Mouse (Mus musculus): Measurements from ENCODE around the gene Sgms2.

DNA sequence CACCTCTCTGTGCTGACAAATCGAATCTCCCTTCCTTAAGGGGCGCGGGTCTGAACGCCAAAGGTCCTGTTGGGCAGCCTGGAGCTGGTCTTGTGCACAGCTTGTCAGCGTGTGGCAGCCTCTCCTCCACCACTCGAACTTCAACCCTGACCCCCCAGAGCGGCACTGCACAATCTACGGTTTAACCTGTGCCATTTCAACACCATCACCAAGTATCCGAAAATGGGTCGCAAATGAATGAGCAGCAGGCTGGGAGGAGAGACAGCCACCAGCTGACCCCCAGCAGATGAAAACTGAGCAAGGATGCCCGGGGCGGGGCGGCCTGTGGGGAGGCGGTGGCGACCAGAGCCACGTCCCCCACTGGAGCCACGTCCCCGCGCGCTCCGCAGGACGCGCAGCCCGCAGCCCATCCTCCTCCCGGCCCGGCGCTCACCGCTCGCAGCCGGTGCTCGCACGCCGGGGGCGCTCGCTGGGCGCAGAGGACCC is 1.5 kb downstream of the Sgms2 start:
- no peak for TF ChIP-seq CTCF (conservative IDR thresholded peaks at IDR 0.05; ENCODE audit: low read length)
- no peak for TF ChIP-seq POU5F1 (IDR thresholded peaks at IDR 0.05; ENCODE audit: borderline replicate concordance, low read length)
